Mouse (Mus musculus) G1E (cell line): Measurements from ENCODE around the gene Dedd2. TPM values are rescaled to one million over a fixed set of nuclear protein-coding genes. Genes with fewer than 3 reads are reported as not detected.

ENCODE experiments used
- ATAC-seq: 2 replicates; pipeline ENCODE4 v1.8.0; 2016; ENCODE audit warnings: mild to moderate bottlenecking; ENCODE audit not compliant: insufficient number of reproducible peaks, poor library complexity, low FRiP score, severe bottlenecking; ENCODE audit errors: extremely low read depth
- DNase-seq: peaks from one replicate; pipeline ENCODE4 v3.0.0; 2012; ENCODE audit warnings: low spot score
- H3K27me3 ChIP-seq: 2 replicates; pipeline ENCODE4 v1.6.1; 2012; ENCODE audit warnings: mild to moderate bottlenecking, low read length, inconsistent platforms; ENCODE audit not compliant: insufficient read depth
- H3K36me3 ChIP-seq: replicated peaks from 2 replicates; pipeline ENCODE3; 2012; ENCODE audit warnings: mild to moderate bottlenecking, inconsistent platforms
- H3K4me1 ChIP-seq: 2 replicates; pipeline ENCODE4 v1.6.1; 2012; ENCODE audit warnings: low read depth, low read length, inconsistent platforms, mixed read lengths; ENCODE audit not compliant: insufficient read depth
- H3K4me3 ChIP-seq: 2 replicates; pipeline ENCODE4 v1.5.1; 2012; ENCODE audit warnings: low read depth, mild to moderate bottlenecking, inconsistent platforms, low read length, moderate library complexity, mixed read lengths
- H3K9me3 ChIP-seq: replicated peaks from 2 replicates; pipeline ENCODE4 v1.6.1; 2012; ENCODE audit warnings: inconsistent platforms
- CTCF ChIP-seq: IDR thresholded peaks from 2 replicates; pipeline ENCODE4 v1.5.1; 2012; ENCODE audit warnings: low read depth, low read length, inconsistent platforms, mixed read lengths
- GATA1 ChIP-seq: IDR thresholded peaks from 2 replicates; pipeline ENCODE4 v1.6.1; 2012; ENCODE audit warnings: borderline replicate concordance, low read length, inconsistent platforms, mixed read lengths
- GATA2 ChIP-seq: IDR thresholded peaks from 2 replicates; pipeline ENCODE4 v1.6.1; 2012; ENCODE audit warnings: low read depth, low read length, inconsistent platforms, borderline replicate concordance
- POLR2AphosphoS5 ChIP-seq: IDR thresholded peaks from 2 replicates; pipeline ENCODE4 v1.6.1; 2012; ENCODE audit warnings: low read depth, low read length, inconsistent platforms; ENCODE audit not compliant: insufficient replicate concordance
- TAL1 ChIP-seq: conservative IDR thresholded peaks from 2 replicates; pipeline ENCODE4 v1.6.1; 2012; ENCODE audit warnings: low read depth, low read length, inconsistent platforms, mixed read lengths
- polyA plus RNA-seq: library from polyadenylated mRNA; stranded (reverse); fragments of >175 nt; gene quantifications from 2 replicates; pipeline ENCODE4 v1.2.3, GENCODE M21; 2012
- total RNA-seq, 2 experiments: library from RNA; stranded (forward) in 1 of 2; stranded (reverse) in 1 of 2; fragments of 200-1000 nt in 1 of 2; fragments of >200 nt in 1 of 2; fragmentation: Nextera tagmentation in 1 of 2; gene quantifications; 2 replicates each; pipeline ENCODE4 v1.2.3; 2014 to 2017

Gene Dedd2
- total and polyA plus RNA-seq, 3 experiments = 9.7 to 43.7 (median 13.1) TPM

DNA sequence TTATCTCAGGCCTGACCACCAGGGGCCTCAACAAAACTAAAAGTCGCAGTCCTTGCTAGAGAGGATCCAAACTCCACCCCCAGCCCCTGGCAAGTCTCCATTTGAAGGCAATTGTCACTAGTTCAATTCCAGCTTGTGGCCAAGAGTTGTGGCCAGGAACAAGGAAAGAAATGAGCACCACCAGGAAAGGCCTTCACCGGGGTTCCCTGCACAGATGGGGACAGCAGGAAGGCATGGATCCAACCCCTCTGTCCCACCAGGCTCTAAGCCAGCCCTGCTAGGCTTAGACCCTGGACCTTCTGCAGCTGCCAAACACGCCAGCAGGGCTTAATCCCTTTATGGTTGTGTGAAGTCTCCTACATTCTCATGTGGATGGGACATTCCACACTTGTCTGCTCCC, 49.8 kb downstream of the Dedd2 start:
- no peak overlapping the region for H3K4me3 ChIP-seq
- TF ChIP-seq TAL1 (no peak), CTCF (no peak), GATA1 (no peak), GATA2 (no peak), POLR2AphosphoS5 (no peak)
- no peaks in the 10 kb centered on the region for H3K36me3 ChIP-seq
- no peaks in the 10 kb centered on the region for H3K4me1 ChIP-seq
- DNase-seq = no peak
- ATAC-seq = no peak
- peaks cover 46% of the 10 kb centered on the region for H3K27me3 ChIP-seq
- H3K9me3 ChIP-seq = no peaks in the 10 kb centered on the region

DNA sequence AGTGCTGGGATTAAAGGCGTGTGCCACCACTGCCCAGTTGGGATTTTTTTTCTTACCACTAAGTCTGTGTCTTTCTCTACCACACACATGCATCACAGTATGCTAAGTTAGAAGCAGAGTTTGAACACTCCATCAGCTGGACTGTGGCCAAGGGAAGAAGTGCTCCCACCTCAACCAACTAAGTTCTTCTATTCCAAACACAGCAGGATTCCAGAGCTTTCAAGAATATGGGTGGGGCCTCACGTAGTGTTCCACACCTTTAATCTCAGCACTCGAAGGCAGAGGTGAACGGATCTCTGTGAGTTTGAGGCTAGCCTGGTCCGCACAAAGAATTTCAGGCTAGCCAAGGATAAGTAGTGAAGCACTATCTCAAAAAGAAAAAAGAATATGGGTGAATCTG, 54.3 kb downstream of the Dedd2 start:
- DNase-seq = no peak
- no peak for ATAC-seq
- TF ChIP-seq CTCF = no peak
- no peak for TF ChIP-seq TAL1
- TF ChIP-seq GATA1 = no peak
- no peak for TF ChIP-seq GATA2
- no peak for TF ChIP-seq POLR2AphosphoS5
- H3K27me3 ChIP-seq = peaks cover 40% of the 10 kb centered on the region
- H3K36me3 ChIP-seq = no peaks in the 10 kb centered on the region
- no peaks in the 10 kb centered on the region for H3K9me3 ChIP-seq
- H3K4me3 ChIP-seq = no peak overlapping the region
- no peaks in the 10 kb centered on the region; the same call in 1 of the 2 replicates for H3K4me1 ChIP-seq

DNA sequence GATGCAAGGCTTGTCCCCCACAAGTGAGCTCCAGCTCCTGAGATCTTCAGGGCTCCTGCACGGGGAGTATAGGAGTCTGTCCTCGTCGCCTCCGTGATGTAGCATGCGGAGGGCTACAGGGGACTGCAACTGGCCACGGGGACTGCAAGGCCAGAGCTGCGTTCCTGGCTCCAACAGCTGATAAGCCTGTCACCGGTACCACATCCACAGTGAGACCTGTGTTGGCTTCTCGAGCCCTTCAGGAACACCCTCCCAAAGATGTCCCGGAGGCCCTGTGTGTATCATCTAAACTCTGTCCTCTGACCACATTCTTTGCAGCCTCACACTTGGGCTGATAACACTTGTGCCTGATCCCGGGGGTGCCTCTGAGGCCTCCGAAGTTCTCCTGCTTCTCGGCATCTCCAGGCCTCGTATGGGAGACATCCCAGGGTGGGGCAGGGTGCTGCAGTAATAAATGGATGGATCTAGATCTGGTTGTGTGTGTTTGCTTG, 64.2 kb downstream of the Dedd2 start:
- peaks cover 25% of the 10 kb centered on the region for H3K27me3 ChIP-seq
- TF ChIP-seq CTCF (no peak), GATA2 (no peak), GATA1 (no peak), POLR2AphosphoS5 (no peak), TAL1 (no peak)
- peaks cover 56% of the 10 kb centered on the region for H3K4me1 ChIP-seq
- no peaks in the 10 kb centered on the region for H3K36me3 ChIP-seq
- H3K9me3 ChIP-seq = no peaks in the 10 kb centered on the region
- H3K4me3 ChIP-seq = peak overlapping the region; percentile 66; the same call in 1 of the 2 replicates
- ATAC-seq = no peak
- DNase-seq = no peak

DNA sequence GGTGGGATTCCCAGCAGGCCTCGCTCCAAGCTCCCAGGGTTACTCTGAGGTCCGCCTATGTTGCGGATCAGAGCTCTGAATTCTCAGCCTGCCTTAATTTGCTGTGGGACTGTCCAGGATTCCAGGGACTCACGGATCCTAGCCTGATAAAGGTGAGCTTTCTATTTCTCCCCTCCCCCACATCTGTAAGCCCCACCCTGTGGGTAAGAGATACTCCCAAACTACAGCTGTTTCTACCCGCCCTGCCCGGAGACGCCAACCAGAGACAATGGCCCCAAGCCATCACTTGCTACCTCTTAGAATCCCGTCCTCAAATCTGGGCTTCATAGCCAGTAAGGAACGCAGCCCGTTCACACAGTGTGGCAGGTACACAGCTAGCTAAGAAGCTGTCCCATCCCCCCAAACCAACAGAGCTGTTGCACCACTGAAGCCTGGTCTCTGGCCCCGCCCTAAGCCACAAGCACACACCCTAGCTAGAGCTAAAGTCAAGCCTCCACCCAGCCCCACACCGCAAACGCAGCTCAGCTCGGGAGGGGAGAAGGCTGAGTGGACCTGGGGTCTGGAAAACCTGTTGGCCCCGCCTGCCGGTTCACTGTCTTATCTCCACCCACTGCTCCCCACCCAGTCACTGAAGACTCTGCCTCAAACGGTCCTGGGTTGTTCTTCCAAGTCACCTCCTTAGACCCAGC, 64.8 kb downstream of the Dedd2 start:
- no peak for TF ChIP-seq CTCF
- TF ChIP-seq POLR2AphosphoS5 = no peak
- TF ChIP-seq GATA1 = no peak
- TF ChIP-seq TAL1 = no peak
- no peak for TF ChIP-seq GATA2
- H3K4me1 ChIP-seq = peaks cover 61% of the 10 kb centered on the region
- no peaks in the 10 kb centered on the region for H3K9me3 ChIP-seq
- ATAC-seq (peak; percentile 84), DNase-seq (peak; percentile 83)
- H3K4me3 ChIP-seq = peak overlapping the region; percentile 66; the same call in 1 of the 2 replicates
- no peaks in the 10 kb centered on the region for H3K36me3 ChIP-seq
- peaks cover 31% of the 10 kb centered on the region for H3K27me3 ChIP-seq

DNA sequence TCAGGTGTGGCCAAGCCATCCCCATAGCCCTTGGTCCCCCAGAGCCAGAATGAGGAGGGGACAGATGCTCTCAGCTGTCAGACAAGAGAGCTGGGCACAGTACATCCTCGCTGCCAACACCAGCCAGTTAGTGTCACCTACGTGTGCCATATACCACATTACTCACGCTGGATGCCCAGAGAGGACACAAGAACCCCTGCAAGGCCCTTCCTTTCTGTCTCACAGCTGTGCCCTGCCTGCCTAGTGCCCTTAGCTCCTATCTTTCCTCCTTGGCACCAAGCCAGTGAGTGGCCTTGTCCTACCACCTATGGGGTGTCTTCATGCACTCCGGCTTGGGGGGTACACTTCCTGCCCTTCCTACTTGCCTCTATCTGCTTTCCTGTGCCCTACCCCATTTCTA, 65.8 kb downstream of the Dedd2 start:
- Histone ChIP-seq H3K27me3 (peaks cover 34% of the 10 kb centered on the region), H3K36me3 (no peaks in the 10 kb centered on the region), H3K9me3 (no peaks in the 10 kb centered on the region), H3K4me3 (peak overlapping the region; percentile 44; the same call in 1 of the 2 replicates), H3K4me1 (peaks cover 66% of the 10 kb centered on the region)
- no peak for TF ChIP-seq POLR2AphosphoS5
- TF ChIP-seq GATA2 = no peak
- TF ChIP-seq TAL1 = no peak
- TF ChIP-seq CTCF = no peak
- TF ChIP-seq GATA1 = no peak
- ATAC-seq (no peak), DNase-seq (no peak)

DNA sequence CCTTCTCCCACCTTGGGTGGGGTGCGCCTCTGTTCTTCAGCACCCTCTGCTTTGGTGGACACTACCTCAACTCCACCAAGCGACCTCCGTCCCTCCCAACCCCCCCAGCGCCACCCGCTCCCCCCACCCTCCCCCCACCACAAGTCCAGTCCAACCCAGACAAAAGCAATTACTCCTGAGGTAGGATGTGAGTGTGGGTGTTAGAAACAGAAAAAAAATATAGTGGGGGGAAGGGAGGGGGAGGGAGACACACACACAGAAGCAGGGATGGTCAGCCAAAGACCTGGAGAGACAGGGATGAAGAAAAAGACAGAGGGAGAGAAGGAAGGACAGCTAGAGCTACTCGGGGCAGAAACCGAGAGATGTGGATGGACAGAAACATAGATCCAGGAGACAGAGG, 66.6 kb downstream of the Dedd2 start:
- H3K27me3 ChIP-seq = peaks cover 31% of the 10 kb centered on the region
- ATAC-seq (no peak), DNase-seq (no peak)
- no peaks in the 10 kb centered on the region for H3K36me3 ChIP-seq
- TF ChIP-seq CTCF (no peak), TAL1 (no peak), GATA2 (no peak), POLR2AphosphoS5 (no peak), GATA1 (no peak)
- peak overlapping the region; percentile 22; the same call in 1 of the 2 replicates for H3K4me3 ChIP-seq
- H3K4me1 ChIP-seq = peaks cover 67% of the 10 kb centered on the region
- H3K9me3 ChIP-seq = no peaks in the 10 kb centered on the region
